Mouse (Mus musculus) kidney, postnatal 0 days (tissue): ENCODE measurements around the gene Hps5. TPM values are rescaled to one million over a fixed set of nuclear protein-coding genes. Genes with fewer than 3 reads are reported as not detected.
A peak's percentile ranks its signal among the peaks of the same experiment; 100 is the strongest.

Experiments
- ATAC-seq: fragments of 200-750 bp; cut with Nextera tagmentation; replicated peaks from 2 replicates; pipeline ENCODE4 v1.8.0; 2017; ENCODE audit warnings: low read depth, moderate number of reproducible peaks, moderate TSS enrichment, moderate library complexity; ENCODE audit not compliant: low FRiP score
- DNase-seq: peaks from one replicate; pipeline ENCODE4 v3.0.0-alpha.2; 2016; ENCODE audit warnings: low spot score
- H3K27ac ChIP-seq: fragments of 300-500 bp; sonication (generic); 2 replicates; pipeline ENCODE4 v1.5.1; 2014; ENCODE audit warnings: mild to moderate bottlenecking
- H3K27me3 ChIP-seq: fragments of 300-500 bp; sonication (generic); 2 replicates; pipeline ENCODE4 v1.6.1; 2014; ENCODE audit warnings: low read length, mixed read lengths; ENCODE audit not compliant: insufficient read depth
- H3K36me3 ChIP-seq: fragments of 300-500 bp; sonication (generic); 2 replicates; pipeline ENCODE4 v1.6.1; 2014; ENCODE audit warnings: low read length, mixed read lengths; ENCODE audit not compliant: insufficient read depth
- H3K4me1 ChIP-seq: fragments of 300-500 bp; sonication (generic); replicated peaks from 2 replicates; pipeline ENCODE4 v1.6.1; 2014; ENCODE audit warnings: antibody characterized with exemption, low read length, mixed read lengths; ENCODE audit not compliant: insufficient read depth
- H3K4me2 ChIP-seq: fragments of 300-500 bp; sonication (generic); 2 replicates; pipeline ENCODE4 v1.6.1; 2014; ENCODE audit warnings: mild to moderate bottlenecking, low read length, moderate library complexity, mixed read lengths
- H3K4me3 ChIP-seq: fragments of 300-500 bp; sonication (generic); replicated peaks from 2 replicates; pipeline ENCODE4 v1.5.1; 2014; ENCODE audit warnings: low read depth, low read length
- H3K9ac ChIP-seq: fragments of 300-500 bp; sonication (generic); 2 replicates; pipeline ENCODE4 v1.6.1; 2014; ENCODE audit warnings: low read depth, low read length
- H3K9me3 ChIP-seq: fragments of 300-500 bp; sonication (generic); replicated peaks from 2 replicates; pipeline ENCODE4 v1.6.1; 2016; ENCODE audit warnings: low read length, inconsistent platforms, mixed read lengths
- CTCF ChIP-seq: IDR thresholded peaks from 2 replicates; pipeline ENCODE4 v1.5.1; 2016; ENCODE audit warnings: antibody characterized with exemption, low read depth, mild to moderate bottlenecking, moderate library complexity
- WGBS: fragments of 180-500 bp; shearing (Covaris S2); extraction: QIAGEN DNeasy Blood & Tissue Kit; methylation state at CpG from one replicate; pipeline ENCODE4 v1.1.7; 2014; 5-methylcytosine and 5-hydroxymethylcytosine counted together
- polyA plus RNA-seq: library from polyadenylated mRNA; unstranded; fragments of >200 nt; fragmentation: Nextera tagmentation; extraction: Ambion mirVana; gene quantifications from 2 replicates; pipeline ENCODE4 v1.2.1, GENCODE M21; 2015

Gene Hps5
- polyA plus RNA-seq, 1 experiment from 2014 or later, result 19.0 TPM

DNA sequence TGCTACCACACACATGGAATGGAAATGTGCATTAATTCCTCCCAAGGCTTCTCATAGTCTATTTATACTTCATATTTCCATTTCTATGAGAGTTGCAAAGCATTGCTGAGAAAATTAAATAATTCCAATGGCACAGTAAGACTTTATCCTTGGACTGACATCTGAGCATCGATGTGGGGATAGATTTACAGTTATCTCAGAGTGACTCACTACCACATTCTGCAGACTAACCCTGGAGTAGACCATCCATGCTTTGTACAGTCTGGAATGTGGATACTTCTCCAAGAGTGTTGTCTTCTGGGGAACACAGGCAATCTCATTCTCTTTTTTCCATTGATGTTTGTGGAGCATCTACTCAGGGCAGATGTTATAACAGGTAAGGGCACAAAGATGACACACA is 68.3 kb downstream of the Hps5 start:
- no peak overlapping the region for H3K4me2 ChIP-seq
- H3K9ac ChIP-seq, result no peak overlapping the region
- no peaks in the 10 kb centered on the region for H3K4me1 ChIP-seq
- ATAC-seq, result no peak
- H3K27ac ChIP-seq, result no peak overlapping the region
- H3K36me3 ChIP-seq, result no peaks in the 10 kb centered on the region
- H3K4me3 ChIP-seq, result no peak overlapping the region
- WGBS, result 77% methylated on average over 1 of the region's 1 CpGs
- no peak for DNase-seq
- TF ChIP-seq CTCF, result no peak
- no peaks in the 10 kb centered on the region for H3K27me3 ChIP-seq
- no peaks in the 10 kb centered on the region for H3K9me3 ChIP-seq

DNA sequence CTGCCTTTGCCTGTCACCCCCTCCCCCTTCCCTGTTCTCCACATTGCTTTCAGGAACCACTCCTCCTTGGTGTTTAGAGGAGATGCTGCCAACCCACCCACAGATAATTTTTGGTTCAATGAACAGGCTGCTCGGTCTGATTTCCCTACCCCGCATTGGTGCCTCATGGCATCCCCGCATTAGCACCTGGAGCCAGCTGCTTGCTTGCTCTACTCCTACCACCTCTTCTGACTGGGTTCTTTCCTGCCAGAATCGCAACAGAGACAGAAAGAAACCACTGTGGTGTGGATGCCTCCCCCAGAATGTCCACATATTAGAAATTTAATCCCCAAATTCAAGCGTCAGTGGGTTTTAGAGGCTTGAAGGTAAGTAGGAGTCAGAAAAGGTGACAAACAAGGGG is 71.5 kb downstream of the Hps5 start:
- Histone ChIP-seq H3K27me3 (no peaks in the 10 kb centered on the region), H3K27ac (peak overlapping the region; percentile 0; the same call in 1 of the 2 replicates), H3K4me1 (no peaks in the 10 kb centered on the region), H3K4me3 (no peak overlapping the region), H3K9ac (no peak overlapping the region), H3K9me3 (no peaks in the 10 kb centered on the region), H3K36me3 (no peaks in the 10 kb centered on the region), H3K4me2 (no peak overlapping the region)
- 39% methylated on average over 5 of the region's 5 CpGs for WGBS
- ATAC-seq, result peak; percentile 64; the same call in 1 of the 2 replicates
- peak; percentile 66 for DNase-seq
- TF ChIP-seq CTCF, result no peak

DNA sequence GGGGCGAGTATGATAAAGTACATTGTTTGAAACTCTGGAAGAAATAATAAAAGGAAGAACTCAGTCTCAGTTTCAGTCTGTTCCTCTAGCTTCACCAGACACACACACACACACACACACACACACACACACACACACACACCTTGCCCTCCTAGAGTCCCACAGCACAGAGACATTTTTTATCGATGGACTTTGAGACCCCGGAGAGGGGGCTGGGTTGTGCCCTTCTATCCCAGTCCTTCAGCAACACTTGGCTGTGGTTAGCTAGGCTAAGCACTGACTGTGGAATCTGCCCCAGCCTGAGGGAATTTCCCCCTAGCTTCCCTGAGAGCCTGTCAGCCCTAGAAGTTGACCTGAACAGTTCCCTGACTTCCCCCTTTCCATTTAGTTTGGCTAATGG is 72.0 kb downstream of the Hps5 start:
- Histone ChIP-seq H3K27ac (peak overlapping the region; percentile 0; the same call in 1 of the 2 replicates), H3K9ac (no peak overlapping the region), H3K4me1 (no peaks in the 10 kb centered on the region), H3K9me3 (no peaks in the 10 kb centered on the region), H3K4me2 (no peak overlapping the region), H3K4me3 (no peak overlapping the region), H3K36me3 (no peaks in the 10 kb centered on the region), H3K27me3 (no peaks in the 10 kb centered on the region)
- DNase-seq, result peak; percentile 21
- ATAC-seq, result peak; percentile 87
- WGBS, result 70% methylated on average over 3 of the region's 3 CpGs
- no peak for TF ChIP-seq CTCF

DNA sequence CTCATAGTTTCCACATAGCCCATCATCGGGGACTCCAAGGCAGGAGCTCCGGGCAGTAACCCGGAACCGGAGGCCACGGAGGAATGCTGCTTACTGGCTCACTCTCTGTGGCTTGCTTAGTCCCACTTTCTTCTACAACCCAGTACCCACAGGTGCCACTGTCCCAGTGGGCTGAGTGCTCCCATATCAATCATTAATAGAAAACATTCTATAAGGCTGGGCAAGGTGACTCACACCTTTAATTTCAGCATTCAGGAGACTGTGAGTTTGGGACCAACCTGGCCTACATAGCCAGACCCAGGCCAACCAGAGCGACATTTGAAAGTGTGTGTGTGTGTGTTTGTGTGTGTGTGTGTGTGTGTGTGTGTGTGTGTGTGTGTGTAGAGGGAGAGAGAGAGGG is 72.5 kb downstream of the Hps5 start:
- Histone ChIP-seq H3K9ac (no peak overlapping the region), H3K27ac (no peak overlapping the region), H3K36me3 (no peaks in the 10 kb centered on the region), H3K9me3 (no peaks in the 10 kb centered on the region), H3K27me3 (no peaks in the 10 kb centered on the region), H3K4me3 (no peak overlapping the region), H3K4me2 (no peak overlapping the region), H3K4me1 (no peaks in the 10 kb centered on the region)
- ATAC-seq (no peak), DNase-seq (no peak)
- TF ChIP-seq CTCF, result no peak
- 82% methylated on average over 6 of the region's 6 CpGs for WGBS

DNA sequence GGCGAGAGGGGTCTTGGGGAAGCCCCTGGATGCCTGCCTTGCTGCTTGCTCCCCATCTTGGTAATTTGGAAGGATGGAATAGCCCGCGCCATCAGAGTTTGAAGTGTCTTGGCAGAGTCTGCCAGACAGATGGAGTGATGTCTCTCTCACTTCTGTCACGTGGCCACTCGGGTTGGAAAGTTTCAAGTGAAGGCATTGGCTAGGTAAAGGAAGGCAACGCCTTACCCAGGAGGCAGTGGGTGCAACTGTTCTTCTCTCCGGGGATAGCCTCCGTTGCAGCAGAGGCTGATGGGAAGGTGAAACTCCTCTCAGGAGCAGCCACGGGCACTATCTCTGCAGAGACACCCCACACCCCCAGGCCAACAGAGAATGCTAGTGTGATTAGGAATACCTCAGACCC is 75.4 kb downstream of the Hps5 start:
- H3K36me3 ChIP-seq, result no peaks in the 10 kb centered on the region
- no peak overlapping the region for H3K9ac ChIP-seq
- no peak for DNase-seq
- no peak for ATAC-seq
- WGBS, result 84% methylated on average over 9 of the region's 9 CpGs
- no peaks in the 10 kb centered on the region for H3K27me3 ChIP-seq
- H3K4me3 ChIP-seq, result no peak overlapping the region
- H3K4me2 ChIP-seq, result no peak overlapping the region
- no peaks in the 10 kb centered on the region for H3K4me1 ChIP-seq
- H3K27ac ChIP-seq, result no peak overlapping the region
- no peaks in the 10 kb centered on the region for H3K9me3 ChIP-seq
- no peak for TF ChIP-seq CTCF

DNA sequence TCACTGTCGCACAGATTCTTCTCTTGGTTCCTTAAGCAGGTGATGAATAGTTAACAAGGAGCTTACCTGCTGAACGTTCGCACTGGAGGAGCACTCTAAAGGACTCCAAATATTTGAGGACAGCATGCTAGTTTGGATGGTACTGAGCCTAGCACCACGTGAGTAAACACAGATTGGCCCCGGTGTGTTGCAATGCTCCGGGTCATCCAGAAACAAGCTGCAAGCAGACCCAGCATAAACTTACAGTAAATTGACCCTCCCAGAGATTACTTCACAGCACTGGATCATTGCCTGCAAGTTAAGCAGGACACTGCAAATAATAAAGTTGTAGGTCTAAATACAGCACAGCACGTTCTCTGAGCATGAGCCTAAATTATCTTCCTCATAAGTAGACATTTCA is 76.3 kb downstream of the Hps5 start:
- TF ChIP-seq CTCF, result no peak

DNA sequence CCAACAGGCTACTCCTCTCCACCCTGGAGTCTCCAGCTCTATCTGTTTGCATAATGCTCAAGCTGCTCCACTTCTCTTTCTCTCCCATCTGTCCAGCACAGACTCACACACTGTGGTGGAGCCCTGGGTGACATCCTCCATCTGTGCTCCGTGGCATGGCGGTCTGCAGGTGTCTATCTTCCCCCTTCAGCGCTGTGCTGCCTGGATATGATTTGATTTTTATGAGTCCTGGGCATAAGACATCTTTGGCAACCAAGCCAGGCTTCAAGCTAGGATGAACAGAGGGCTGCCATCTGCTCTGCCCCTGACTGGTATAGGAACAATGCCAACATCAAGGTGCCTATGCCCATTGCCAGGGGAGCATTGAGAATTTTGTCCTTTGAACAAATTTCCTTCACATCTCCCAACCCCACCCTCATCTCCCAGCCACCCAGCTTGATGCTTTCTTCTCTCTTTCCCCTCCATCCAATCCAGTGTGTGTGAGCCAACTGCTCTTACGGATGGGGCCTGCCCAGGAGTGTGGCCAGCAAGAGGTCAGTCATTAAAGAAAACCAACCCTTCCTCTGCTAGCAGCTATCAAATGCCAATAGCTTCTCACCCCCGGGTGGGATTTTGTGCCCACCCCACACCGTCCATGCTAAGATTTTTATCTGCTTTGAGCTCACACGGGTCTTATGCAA is 77.1 kb downstream of the Hps5 start:
- H3K36me3 ChIP-seq, result no peaks in the 10 kb centered on the region
- ATAC-seq (no peak), DNase-seq (no peak)
- no peak overlapping the region for H3K4me3 ChIP-seq
- no peaks in the 10 kb centered on the region for H3K9me3 ChIP-seq
- H3K4me2 ChIP-seq, result no peak overlapping the region
- no peak overlapping the region for H3K27ac ChIP-seq
- no peak for TF ChIP-seq CTCF
- H3K27me3 ChIP-seq, result no peaks in the 10 kb centered on the region
- no peak overlapping the region for H3K9ac ChIP-seq
- H3K4me1 ChIP-seq, result no peaks in the 10 kb centered on the region
- 78% methylated on average over 7 of the region's 7 CpGs for WGBS

More for the DNA sequence above, 76.3 kb downstream of the Hps5 start:
- H3K27ac ChIP-seq, result no peak overlapping the region
- no peaks in the 10 kb centered on the region for H3K36me3 ChIP-seq
- no peaks in the 10 kb centered on the region for H3K27me3 ChIP-seq
- WGBS, result 70% methylated on average over 7 of the region's 7 CpGs
- no peak for ATAC-seq
- H3K4me1 ChIP-seq, result no peaks in the 10 kb centered on the region
- H3K9me3 ChIP-seq, result no peaks in the 10 kb centered on the region
- H3K4me3 ChIP-seq, result no peak overlapping the region
- H3K4me2 ChIP-seq, result no peak overlapping the region
- no peak overlapping the region for H3K9ac ChIP-seq
- DNase-seq, result no peak
